Mouse (Mus musculus): ENCODE data around the gene Cyp2u1.

DNA sequence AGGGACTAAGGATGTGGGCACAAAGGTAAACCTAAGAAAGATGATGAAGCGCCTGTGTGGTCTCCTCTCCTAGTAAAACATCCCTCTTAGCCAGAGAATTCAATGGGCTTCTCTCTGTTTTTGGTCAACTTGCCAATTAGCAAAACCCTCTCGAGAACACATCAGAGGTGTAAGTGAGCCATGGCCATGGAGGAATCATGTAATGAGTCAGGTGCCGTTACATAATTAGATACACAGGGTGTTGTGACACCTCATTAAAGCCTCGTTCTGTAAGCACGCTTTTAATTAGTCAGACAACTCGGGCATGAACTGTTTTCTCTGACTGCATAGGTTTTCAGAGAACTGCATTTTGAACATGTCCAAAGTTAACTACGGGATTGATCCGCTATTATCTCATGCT, 33.6 kb upstream of the Cyp2u1 start:
- TF ChIP-seq CTCF (IDR thresholded peaks at IDR 0.05) (no peak), EP300 (IDR thresholded peaks at IDR 0.05) (no peak)

All from lung, postnatal 0 days (tissue).